Mouse (Mus musculus) lung, embryonic 14.5 days (tissue): Measurements from ENCODE around the gene Nup214. TPM values are rescaled to one million over a fixed set of nuclear protein-coding genes. Genes with fewer than 3 reads are reported as not detected.

Experiments used
- ATAC-seq: fragments of 200-750 bp; cut with Nextera tagmentation; 2 replicates; pipeline ENCODE4 v1.8.0; 2017; ENCODE audit warnings: mild to moderate bottlenecking, moderate TSS enrichment, moderate library complexity; ENCODE audit not compliant: insufficient read depth
- DNase-seq: peaks from one replicate; pipeline ENCODE4 v3.0.0-alpha.2; 2015
- H3K27ac ChIP-seq: fragments of 300-500 bp; sonication (generic); 2 replicates; pipeline ENCODE4 v1.5.1; 2014; ENCODE audit warnings: low read depth, mild to moderate bottlenecking, moderate library complexity
- H3K27me3 ChIP-seq: fragments of 300-500 bp; sonication (generic); 2 replicates; pipeline ENCODE4 v1.6.1; 2014; ENCODE audit warnings: low read length, control low read depth; ENCODE audit not compliant: insufficient read depth
- H3K36me3 ChIP-seq: fragments of 300-500 bp; sonication (generic); 2 replicates; pipeline ENCODE4 v1.6.1; 2014; ENCODE audit warnings: control low read depth; ENCODE audit not compliant: insufficient read depth
- H3K4me1 ChIP-seq: fragments of 300-500 bp; sonication (generic); 2 replicates; pipeline ENCODE4 v1.6.1; 2014; ENCODE audit warnings: antibody characterized with exemption, control low read depth; ENCODE audit not compliant: insufficient read depth
- H3K4me2 ChIP-seq: fragments of 300-500 bp; sonication (generic); 2 replicates; pipeline ENCODE4 v1.6.1; 2014; ENCODE audit warnings: mild to moderate bottlenecking
- H3K4me3 ChIP-seq: fragments of 300-500 bp; sonication (generic); 2 replicates; pipeline ENCODE4 v1.5.1; 2014; ENCODE audit warnings: low read depth, low read length
- H3K9ac ChIP-seq: fragments of 300-500 bp; sonication (generic); 2 replicates; pipeline ENCODE4 v1.6.1; 2014
- H3K9me3 ChIP-seq: fragments of 300-500 bp; sonication (generic); 2 replicates; pipeline ENCODE4 v1.6.1; 2016; ENCODE audit warnings: low read depth, low read length, control low read depth
- CTCF ChIP-seq: IDR thresholded peaks from 2 replicates; pipeline ENCODE4 v1.5.1; 2016; ENCODE audit warnings: antibody characterized with exemption, low read depth
- WGBS: fragments of 180-500 bp; shearing (Covaris S2); extraction: QIAGEN DNeasy Blood & Tissue Kit; methylation state at CpG from one replicate; pipeline ENCODE4 v1.1.7; 2014; 5-methylcytosine and 5-hydroxymethylcytosine counted together
- polyA plus RNA-seq: library from polyadenylated mRNA; unstranded; fragments of >200 nt; fragmentation: Nextera tagmentation; extraction: Ambion mirVana; gene quantifications from 2 replicates; pipeline ENCODE4 v1.2.1, GENCODE M21; 2014

Gene Nup214
- polyA plus RNA-seq, 1 experiment from 2014 or later = 82.4 TPM

GRCm38 (mm10) chr2:32077744-32078143 lies 103.5 kb downstream of the Nup214 start:
- WGBS = 75% methylated on average over 10 of the region's 10 CpGs
- TF ChIP-seq CTCF = no peak
- H3K9me3 ChIP-seq = no peaks in the 10 kb centered on the region
- ATAC-seq (no peak), DNase-seq (no peak)
- no peaks in the 10 kb centered on the region for H3K36me3 ChIP-seq
- H3K4me1 ChIP-seq = no peaks in the 10 kb centered on the region
- H3K4me3 ChIP-seq = no peak overlapping the region
- H3K27ac ChIP-seq = peak overlapping the region; percentile 80
- peak overlapping the region; percentile 99; the same call in 1 of the 2 replicates for H3K4me2 ChIP-seq
- peaks cover 10% of the 10 kb centered on the region for H3K27me3 ChIP-seq
- H3K9ac ChIP-seq = no peak overlapping the region

- Histone ChIP-seq H3K4me3 (no peak overlapping the region), H3K36me3 (no peaks in the 10 kb centered on the region), H3K4me1 (no peaks in the 10 kb centered on the region), H3K9me3 (no peaks in the 10 kb centered on the region), H3K9ac (no peak overlapping the region), H3K27me3 (peaks cover 17% of the 10 kb centered on the region), H3K4me2 (peak overlapping the region; percentile 99; the same call in 1 of the 2 replicates), H3K27ac (peak overlapping the region; percentile 80)
- no peak for TF ChIP-seq CTCF
- WGBS = 37% methylated on average over 8 of the region's 8 CpGs
- no peak for ATAC-seq
- DNase-seq = peak; percentile 59
Measured at GRCm38 (mm10) chr2:32078522-32078921, 104.3 kb downstream of the Nup214 start.

- H3K27ac ChIP-seq = peak overlapping the region; percentile 42; the same call in 1 of the 2 replicates
Measured at GRCm38 (mm10) chr2:32079191-32079725, 105.0 kb downstream of the Nup214 start.

GRCm38 (mm10) chr2:32080681-32081080 lies 106.4 kb downstream of the Nup214 start:
- no peak for TF ChIP-seq CTCF
- H3K4me2 ChIP-seq = peak overlapping the region; percentile 99
- H3K4me3 ChIP-seq = peak overlapping the region; percentile 60; the same call in 1 of the 2 replicates
- ATAC-seq (no peak), DNase-seq (no peak)
- no peaks in the 10 kb centered on the region for H3K9me3 ChIP-seq
- H3K27ac ChIP-seq = no peak overlapping the region
- WGBS = 75% methylated on average over 3 of the region's 3 CpGs
- H3K4me1 ChIP-seq = no peaks in the 10 kb centered on the region
- no peak overlapping the region for H3K9ac ChIP-seq
- peaks cover 31% of the 10 kb centered on the region for H3K27me3 ChIP-seq
- H3K36me3 ChIP-seq = no peaks in the 10 kb centered on the region

More at GRCm38 (mm10) chr2:32079191-32079725, 105.0 kb downstream of the Nup214 start:
- ATAC-seq = no peak
- Histone ChIP-seq H3K4me2 (peak overlapping the region; percentile 99), H3K4me3 (no peak overlapping the region), H3K36me3 (no peaks in the 10 kb centered on the region), H3K4me1 (no peaks in the 10 kb centered on the region), H3K9ac (no peak overlapping the region), H3K9me3 (no peaks in the 10 kb centered on the region), H3K27me3 (peaks cover 25% of the 10 kb centered on the region)
- DNase-seq = no peak
- WGBS = 79% methylated on average over 14 of the region's 14 CpGs
- no peak for TF ChIP-seq CTCF

GRCm38 (mm10) chr2:32081296-32081929 lies 107.2 kb downstream of the Nup214 start:
- Histone ChIP-seq H3K4me3 (peak overlapping the region; percentile 60), H3K27me3 (peaks cover 35% of the 10 kb centered on the region), H3K9me3 (no peaks in the 10 kb centered on the region), H3K36me3 (no peaks in the 10 kb centered on the region), H3K9ac (peak overlapping the region; percentile 57), H3K4me1 (no peaks in the 10 kb centered on the region), H3K27ac (no peak overlapping the region), H3K4me2 (peak overlapping the region; percentile 99)
- TF ChIP-seq CTCF = no peak
- 77% methylated on average over 14 of the region's 14 CpGs for WGBS
- ATAC-seq (no peak), DNase-seq (no peak)

GRCm38 (mm10) chr2:32082229-32082628 lies 108.0 kb downstream of the Nup214 start:
- H3K27me3 ChIP-seq = peaks cover 38% of the 10 kb centered on the region
- ATAC-seq = no peak
- H3K36me3 ChIP-seq = no peaks in the 10 kb centered on the region
- peak overlapping the region; percentile 57 for H3K9ac ChIP-seq
- no peaks in the 10 kb centered on the region for H3K4me1 ChIP-seq
- TF ChIP-seq CTCF = no peak
- H3K9me3 ChIP-seq = no peaks in the 10 kb centered on the region
- no peak for DNase-seq
- 25% methylated on average over 2 of the region's 2 CpGs for whole genome bisulfite sequencing
- H3K27ac ChIP-seq = peak overlapping the region; percentile 30; the same call in 1 of the 2 replicates
- peak overlapping the region; percentile 99 for H3K4me2 ChIP-seq
- peak overlapping the region; percentile 60 for H3K4me3 ChIP-seq
